Mouse (Mus musculus) left cerebral cortex, adult 2 months (tissue): ENCODE data around the gene Hdac7. TPM values are rescaled to one million over a fixed set of nuclear protein-coding genes. Genes with fewer than 3 reads are reported as not detected.

ENCODE experiments used
- DNase-seq, 2 experiments: peaks; one replicate each; pipeline ENCODE4 v3.0.0; 2021 to 2022; ENCODE audit warnings: low spot score in 2 of 2, mixed read lengths in 1 of 2; ENCODE audit errors: extremely low spot score in 1 of 2
- H3K27ac ChIP-seq: fragments of 200-600 bp; 2 replicates; pipeline ENCODE4 v1.8.1; 2022
- H3K4me3 ChIP-seq: fragments of 200-600 bp; 2 replicates; pipeline ENCODE4 v1.8.1; 2022
- CTCF ChIP-seq: fragments of 200-600 bp; IDR thresholded peaks from 2 replicates; pipeline ENCODE4 v1.8.1; 2022; ENCODE audit warnings: antibody characterized with exemption, mild to moderate bottlenecking, moderate library complexity
- intact Hi-C: fragments of 180-260 bp; cut with DNase I; formaldehyde crosslinking; loops from one replicate; pipeline ENCODE4 v1.15.1; 2025
- total RNA-seq, 2 experiments: library from RNA; stranded (reverse); gene quantifications; 2 replicates each; pipeline ENCODE4 v1.2.3; 2021

Hdac7 gene
- total RNA-seq, 2 experiments from 2014 or later, result 38.4 to 41.6 TPM

GRCm38 (mm10) chr15:97829432-97829831 lies 14.9 kb downstream of the Hdac7 start:
- intact Hi-C loops, result loop anchor here (1.0 kb wide), 1 partner anchor 17 kb away; no protein-coding TSS in a partner anchor
- H3K27ac ChIP-seq, result peak overlapping the region; percentile 95
- peak overlapping the region; percentile 73; the same call in 1 of the 2 replicates for H3K4me3 ChIP-seq
- DNase-seq, result no peak
- TF ChIP-seq CTCF, result no peak

- no peak for DNase-seq
- H3K27ac ChIP-seq, result peak overlapping the region; percentile 84
- peak; percentile 32 for TF ChIP-seq CTCF
- intact Hi-C loops, result loop anchor here (1.0 kb wide), 1 partner anchor 17 kb away; no protein-coding TSS in a partner anchor
- peak overlapping the region; percentile 19 for H3K4me3 ChIP-seq
Measured at GRCm38 (mm10) chr15:97828901-97829338, 15.4 kb downstream of the Hdac7 start.

GRCm38 (mm10) chr15:97828221-97828842 lies 16.0 kb downstream of the Hdac7 start:
- intact Hi-C loops, result no loop called here
- DNase-seq, result peak in 1 of 2 experiments; percentile 55
- peak overlapping the region; percentile 84 for H3K27ac ChIP-seq

GRCm38 (mm10) chr15:97827401-97827800 lies 16.9 kb downstream of the Hdac7 start:
- intact Hi-C loops, result no loop called here

More at GRCm38 (mm10) chr15:97828221-97828842, 16.0 kb downstream of the Hdac7 start:
- no peak for TF ChIP-seq CTCF
- H3K4me3 ChIP-seq, result peak overlapping the region; percentile 19

GRCm38 (mm10) chr15:97826588-97827261 lies 17.6 kb downstream of the Hdac7 start:
- DNase-seq, result no peak
- TF ChIP-seq CTCF, result no peak
- intact Hi-C loops, result no loop called here

More at GRCm38 (mm10) chr15:97827401-97827800, 16.9 kb downstream of the Hdac7 start:
- TF ChIP-seq CTCF, result no peak
- H3K4me3 ChIP-seq, result no peak overlapping the region
- no peak for DNase-seq
- no peak overlapping the region for H3K27ac ChIP-seq

GRCm38 (mm10) chr15:97825941-97826587 lies 18.2 kb downstream of the Hdac7 start:
- TF ChIP-seq CTCF, result no peak
- intact Hi-C loops, result loop anchor here (2.0 kb wide), 1 partner anchor 23 kb away; no protein-coding TSS in a partner anchor
- Histone ChIP-seq H3K4me3 (no peak overlapping the region), H3K27ac (peak overlapping the region; percentile 82)
- no peak for DNase-seq

More at GRCm38 (mm10) chr15:97826588-97827261, 17.6 kb downstream of the Hdac7 start:
- Histone ChIP-seq H3K4me3 (no peak overlapping the region), H3K27ac (no peak overlapping the region; the same call in 1 of the 2 replicates)

GRCm38 (mm10) chr15:97825071-97825940 lies 19.0 kb downstream of the Hdac7 start:
- intact Hi-C loops, result loop anchor here (2.0 kb wide), 1 partner anchor 23 kb away; no protein-coding TSS in a partner anchor
- TF ChIP-seq CTCF, result peak; percentile 53
- Histone ChIP-seq H3K27ac (peak overlapping the region; percentile 82), H3K4me3 (peak overlapping the region; percentile 32)
- peak; percentile 80 to 82 for DNase-seq

GRCm38 (mm10) chr15:97824042-97824441 lies 20.3 kb downstream of the Hdac7 start:
- no peak for TF ChIP-seq CTCF
- peak overlapping the region; percentile 82 for H3K27ac ChIP-seq
- intact Hi-C loops, result loop anchor here (2.0 kb wide), 1 partner anchor 25 kb away; no protein-coding TSS in a partner anchor

GRCm38 (mm10) chr15:97823479-97823878 lies 20.8 kb downstream of the Hdac7 start:
- H3K27ac ChIP-seq, result peak overlapping the region; percentile 82; the same call in 1 of the 2 replicates
- TF ChIP-seq CTCF, result no peak
- intact Hi-C loops, result no loop called here
- no peak for DNase-seq
- no peak overlapping the region for H3K4me3 ChIP-seq

More at GRCm38 (mm10) chr15:97824042-97824441, 20.3 kb downstream of the Hdac7 start:
- H3K4me3 ChIP-seq, result no peak overlapping the region
- DNase-seq, result no peak

GRCm38 (mm10) chr15:97822545-97823228 lies 21.6 kb downstream of the Hdac7 start:
- peak overlapping the region; percentile 82; the same call in 1 of the 2 replicates for H3K27ac ChIP-seq
- intact Hi-C loops, result no loop called here
- no peak overlapping the region for H3K4me3 ChIP-seq
- no peak for DNase-seq
- no peak for TF ChIP-seq CTCF
